In genomic region chrX:161940696-161941095, GRCm38 (mm10) we compare ENCODE assay signal across 11 mouse cellular contexts.
DNase-seq lines count a peak whose midpoint lies in the region; ATAC-seq lines count a peak whose summit lies in the region.
"Had no signal": no experiment of that assay in that cellular context is flagged by ENCODE, and none has a peak within 500 bp of the region (broad histone marks: within the 10 kb centered on the region; RNA-seq: fewer than 3 reads in every experiment).

No protein-coding gene starts in this region.

- no peak overlapping the region for H3K4me3 ChIP-seq in heart, embryonic 11.5 days (ENCODE audit: low read depth, low read length)
- H3K4me3 ChIP-seq in lung, embryonic 16.5 days (ENCODE audit: low read length): no peak overlapping the region
- H3K4me3 ChIP-seq: intestine, embryonic 15.5 days had no signal

- no peak for ATAC-seq in heart, embryonic 11.5 days (replicated peaks; ENCODE audit: insufficient number of reproducible peaks, low FRiP score, low TSS enrichment)
- ATAC-seq in lung, embryonic 16.5 days (ENCODE audit: low read depth): peak; percentile 93
- ATAC-seq: intestine, embryonic 15.5 days; Patski had no signal

- peak; percentile 4 for DNase-seq in heart, postnatal 4 days
- peak; percentile 30 for DNase-seq in MN1 (ENCODE audit: low spot score)
- DNase-seq in cerebellum, postnatal 14 days: peak; percentile 10 to 33
- DNase-seq in spleen, postnatal 36 days (ENCODE audit: low spot score in 2 of 2): no peak
- DNase-seq in right cerebral cortex, adult 2 months (ENCODE audit: low spot score in 2 of 2): no peak
- DNase-seq in thymus, postnatal 4 days: no peak
- DNase-seq: adrenal gland, postnatal 10 days had no signal

- H3K27ac ChIP-seq in heart, embryonic 11.5 days (ENCODE audit: low read depth, low read length): no peak overlapping the region
- H3K27ac ChIP-seq in lung, embryonic 16.5 days (ENCODE audit: low read length): no peak overlapping the region
- H3K27ac ChIP-seq: intestine, embryonic 15.5 days had no signal

- no peak overlapping the region for H3K9ac ChIP-seq in heart, embryonic 11.5 days (ENCODE audit: low read depth, low read length)
- H3K9ac ChIP-seq in lung, embryonic 16.5 days (ENCODE audit: low read length): no peak overlapping the region
- H3K9ac ChIP-seq: intestine, embryonic 15.5 days had no signal

- H3K9me3 ChIP-seq in heart, embryonic 11.5 days (replicated peaks; ENCODE audit: control insufficient read depth, low read length): no peaks in the 10 kb centered on the region
- no peaks in the 10 kb centered on the region for H3K9me3 ChIP-seq in lung, embryonic 16.5 days (ENCODE audit: control insufficient read depth, low read length)
- H3K9me3 ChIP-seq: intestine, embryonic 15.5 days had no signal

- H3K27me3 ChIP-seq in heart, embryonic 11.5 days (ENCODE audit: control insufficient read depth, insufficient read depth, low read length): no peaks in the 10 kb centered on the region; the same call in 1 of the 2 replicates
- peaks cover 4% of the 10 kb centered on the region for H3K27me3 ChIP-seq in lung, embryonic 16.5 days (ENCODE audit: control insufficient read depth, insufficient read depth, low read depth, low read length)
- H3K27me3 ChIP-seq: intestine, embryonic 15.5 days had no signal

- no peaks in the 10 kb centered on the region for H3K36me3 ChIP-seq in heart, embryonic 11.5 days (ENCODE audit: control insufficient read depth, insufficient read depth, low read length)
- no peaks in the 10 kb centered on the region for H3K36me3 ChIP-seq in lung, embryonic 16.5 days (ENCODE audit: control insufficient read depth, insufficient read depth, low read length)
- H3K36me3 ChIP-seq: intestine, embryonic 15.5 days had no signal

- H3K4me1 ChIP-seq in heart, embryonic 11.5 days (ENCODE audit: control insufficient read depth, insufficient read depth, low read length): no peaks in the 10 kb centered on the region
- 0 out of 2 replicates have a peak, but pooled peaks cover 2% of the 10 kb centered on the region for H3K4me1 ChIP-seq in lung, embryonic 16.5 days (replicated peaks; ENCODE audit: control insufficient read depth, insufficient read depth, low read length)
- H3K4me1 ChIP-seq: intestine, embryonic 15.5 days had no signal

- 62% methylated on average over 2 of the region's 2 CpGs for WGBS in heart, embryonic 11.5 days (ENCODE audit: insufficient replicate concordance)
- 58% methylated on average over 2 of the region's 2 CpGs for WGBS in lung, embryonic 16.5 days

- H3K4me2 ChIP-seq in heart, embryonic 11.5 days: no peak overlapping the region
- H3K4me2 ChIP-seq in lung, embryonic 16.5 days (ENCODE audit: low read depth, low read length): no peak overlapping the region
- H3K4me2 ChIP-seq: intestine, embryonic 15.5 days had no signal

Comparison
In these comparisons a context has a peak if more than half of its experiments do, and no peak if none do; other contexts are left out.
1. DNase-seq: peak in heart, postnatal 4 days (single experiment), MN1 (single experiment) and cerebellum, postnatal 14 days (2 of 2); none in spleen, postnatal 36 days (0 of 2), right cerebral cortex, adult 2 months (0 of 2) and thymus, postnatal 4 days (single experiment).